Mouse (Mus musculus) adrenal gland, adult 2 months (tissue): ENCODE measurements around the gene Nkx1-2. TPM values are rescaled to one million over a fixed set of nuclear protein-coding genes. Genes with fewer than 3 reads are reported as not detected.

ENCODE experiments used
- DNase-seq: peaks from one replicate; pipeline ENCODE4 v3.0.0; 2021
- polyA plus RNA-seq: library from polyadenylated mRNA; depleted of rRNA; stranded (reverse); fragments of >200 nt; gene quantifications from 2 replicates; pipeline ENCODE4 v1.2.3, GENCODE M21; 2012; rRNA removed
- total RNA-seq, 2 experiments: library from RNA; stranded (reverse); gene quantifications; 2 replicates each; pipeline ENCODE4 v1.2.3; 2021

Nkx1-2 gene
- total and polyA plus RNA-seq, 3 experiments, result not detected

DNA sequence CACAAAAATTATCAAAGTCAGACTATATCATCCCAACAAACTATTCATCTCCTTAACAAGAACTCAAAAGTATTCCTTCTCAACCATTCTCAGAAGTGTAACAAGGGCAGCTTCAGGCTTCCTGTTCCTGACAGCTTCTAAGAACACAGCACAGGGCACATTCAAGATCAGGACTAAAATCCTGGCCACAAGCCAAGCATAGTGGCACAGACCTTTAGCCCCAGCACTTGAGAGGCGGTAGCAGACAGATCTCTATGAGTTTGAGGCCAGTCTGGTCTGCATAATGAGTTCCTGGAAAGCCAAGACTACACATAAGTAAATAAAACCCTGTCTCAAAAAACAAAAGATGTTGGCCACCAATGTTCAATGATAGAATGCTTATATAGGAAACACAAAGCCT, 33.6 kb downstream of the Nkx1-2 start:
- DNase-seq, result no peak

DNA sequence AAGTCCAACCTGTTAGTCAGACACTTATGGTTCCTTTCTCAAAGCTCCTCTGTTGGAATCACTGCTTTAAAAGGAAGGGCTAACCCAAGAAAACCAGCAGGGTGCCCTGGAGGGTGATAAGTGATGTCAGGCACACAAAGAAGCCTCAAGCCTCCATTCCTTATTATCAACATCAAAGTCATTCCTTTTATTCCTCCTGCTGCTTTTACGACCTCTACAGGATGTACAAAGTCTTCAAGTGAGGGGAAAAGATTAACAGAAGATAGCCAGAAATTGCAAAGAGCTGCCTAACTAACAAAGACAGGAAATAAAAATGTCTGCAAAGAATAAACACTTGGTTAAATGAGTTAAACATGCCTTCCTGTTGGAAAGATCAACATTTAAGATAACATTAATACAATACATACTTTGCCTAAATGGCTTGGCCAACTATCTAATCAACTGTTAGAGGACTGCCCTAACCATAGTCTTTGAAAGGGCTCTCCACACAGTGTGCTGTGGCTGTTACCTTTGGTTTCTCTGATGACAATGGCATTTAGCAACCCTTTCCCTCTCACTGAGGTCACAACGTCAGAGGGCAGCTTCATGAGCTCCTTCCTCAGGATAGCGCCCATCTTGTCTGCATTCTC, 40.2 kb downstream of the Nkx1-2 start:
- no peak for DNase-seq

DNA sequence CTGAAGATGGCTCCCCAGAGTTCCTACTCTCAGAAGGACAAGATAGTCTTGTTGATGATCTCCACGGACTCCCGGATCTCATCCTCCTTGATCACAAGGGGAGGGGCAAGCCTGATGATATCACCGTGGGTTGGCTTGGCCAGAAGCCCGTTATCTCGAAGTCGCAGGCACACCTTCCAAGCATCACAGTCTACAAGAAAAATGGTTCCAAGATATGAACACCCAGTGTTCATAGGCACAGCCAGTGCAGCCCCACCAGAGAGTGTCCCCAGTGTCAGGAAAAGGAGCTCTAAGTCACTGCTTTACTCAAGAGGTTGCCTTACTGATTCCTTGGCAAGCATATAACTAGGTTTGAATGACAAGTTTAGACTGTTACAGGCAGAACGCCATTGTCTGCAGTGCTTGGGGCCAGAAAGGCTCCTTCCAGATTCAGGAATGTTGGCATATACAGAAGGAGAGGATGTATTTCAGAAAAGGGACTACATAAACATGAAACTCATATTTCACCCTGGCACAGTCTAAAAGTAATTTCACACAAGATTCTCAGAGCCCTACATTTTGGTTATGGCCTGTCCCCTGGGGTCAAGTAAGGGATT, 41.2 kb downstream of the Nkx1-2 start:
- no peak for DNase-seq

DNA sequence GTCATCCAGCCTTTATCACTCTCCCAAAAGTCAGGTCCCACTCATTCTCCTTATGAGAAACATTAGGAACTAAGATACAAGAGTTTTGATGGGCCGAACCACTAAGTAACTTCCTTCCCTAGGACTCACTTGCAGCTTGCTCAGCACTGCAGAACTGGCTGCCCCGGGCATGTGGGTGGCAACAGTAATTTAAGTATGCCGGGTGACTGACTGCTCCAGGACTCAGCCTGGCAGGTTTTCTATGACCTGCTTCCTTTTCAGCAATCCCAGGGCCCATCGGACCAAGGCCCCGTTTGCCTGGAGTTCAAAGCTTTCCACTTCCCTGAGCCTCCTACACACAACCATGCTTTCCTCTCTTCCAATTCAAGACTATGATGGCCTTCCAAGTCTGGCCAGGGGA, 42.9 kb downstream of the Nkx1-2 start:
- DNase-seq, result no peak

DNA sequence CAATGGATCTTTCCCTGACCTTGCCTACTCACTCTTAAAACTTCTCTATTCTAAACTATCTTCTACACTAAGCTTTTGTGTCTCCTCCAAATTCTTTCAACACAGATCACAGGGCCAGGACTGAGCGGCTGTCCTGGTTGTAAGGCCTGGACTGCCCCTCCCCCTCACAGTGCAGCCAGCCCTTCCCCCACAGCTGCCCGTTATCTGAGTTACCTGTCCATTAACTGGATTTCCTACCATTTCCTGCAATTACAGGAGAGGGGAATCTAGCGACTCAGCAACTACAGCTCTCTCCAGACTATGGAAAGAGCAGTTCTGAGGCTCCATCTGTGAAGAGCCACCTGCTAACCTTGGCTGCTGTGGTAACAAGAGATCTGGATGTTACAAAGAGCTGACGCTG, 43.5 kb downstream of the Nkx1-2 start:
- DNase-seq, result no peak

DNA sequence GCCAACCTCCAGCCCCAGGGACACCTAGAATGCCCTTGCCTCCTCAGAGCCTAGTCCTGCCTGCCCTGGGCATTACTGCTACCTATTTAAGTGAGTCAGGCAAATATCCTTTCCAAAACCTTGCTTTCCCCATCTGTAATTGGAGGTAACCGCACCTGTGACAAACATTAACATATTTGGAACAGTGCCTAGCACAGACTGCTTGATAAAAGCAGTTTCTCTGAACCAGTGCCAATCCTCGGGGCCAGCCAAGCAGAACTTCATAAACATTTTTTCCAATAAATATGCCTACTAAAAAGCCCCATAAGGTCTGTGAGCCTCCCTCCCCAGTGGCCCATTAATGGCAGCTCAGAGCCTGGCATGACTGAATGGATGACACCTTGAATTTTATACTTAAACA, 45.3 kb downstream of the Nkx1-2 start:
- no peak for DNase-seq

DNA sequence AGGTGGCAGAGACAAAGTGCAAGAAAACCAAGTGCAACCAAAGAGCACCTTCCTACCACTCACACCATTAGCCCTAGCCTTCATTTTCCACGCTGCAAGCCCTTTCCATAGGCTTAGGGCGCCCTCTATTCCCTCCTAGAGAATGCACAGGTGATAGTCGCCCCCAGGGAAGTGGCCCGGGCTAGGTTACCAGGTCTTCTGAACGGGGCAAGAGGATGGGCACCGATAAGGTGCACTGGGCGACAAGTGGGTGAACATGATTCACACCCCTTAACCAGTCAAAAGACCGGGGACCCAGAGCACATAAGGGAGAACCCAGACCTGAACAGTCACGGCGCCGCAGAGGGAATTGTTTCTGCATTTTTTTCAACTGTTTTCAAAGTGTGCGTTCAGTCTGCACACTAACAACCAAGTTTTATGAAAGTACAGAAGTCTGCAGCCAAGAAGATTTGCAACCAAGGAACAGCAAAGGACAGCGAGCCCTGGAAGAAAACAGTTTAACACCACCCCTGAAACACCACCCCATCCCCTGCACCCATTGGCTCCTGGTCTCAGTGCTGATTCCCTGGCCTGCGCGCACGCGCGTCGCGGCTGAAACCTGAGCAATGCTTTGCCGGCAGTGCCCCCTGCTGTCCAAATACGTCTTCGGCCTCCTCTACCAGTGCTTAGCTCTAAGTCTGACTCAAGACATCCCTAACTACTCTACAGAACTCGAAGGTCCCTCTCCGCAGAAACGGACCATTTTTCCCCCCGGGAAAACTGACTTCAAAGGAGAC, 47.9 kb downstream of the Nkx1-2 start:
- DNase-seq, result peak; percentile 96

DNA sequence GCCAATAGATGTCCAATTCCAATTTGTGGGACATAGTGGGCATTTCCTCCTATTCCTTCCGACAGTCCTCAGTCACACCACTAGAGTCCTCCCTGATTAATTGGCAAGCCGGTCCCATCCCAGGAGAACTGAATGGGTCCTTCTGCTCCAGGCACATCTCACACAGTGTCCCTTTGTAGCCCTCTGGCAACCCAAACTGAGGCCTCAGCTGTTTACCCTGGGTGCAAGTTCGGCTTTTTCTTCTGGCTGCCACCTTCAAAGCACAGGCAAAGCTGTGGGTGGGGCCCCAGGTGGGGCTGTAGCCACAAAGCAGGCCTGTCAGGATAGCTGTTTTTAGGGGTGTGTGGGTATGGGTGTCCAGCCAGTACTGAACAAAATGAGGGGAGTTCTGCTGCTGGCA, 52.3 kb downstream of the Nkx1-2 start:
- no peak for DNase-seq

Other genes starting within 250 kb of the Nkx1-2 start
- 100 to 1,000 TPM in 1 of 2 experiments, 10 to 100 TPM in 1; 99.3 to 144 TPM for gene Oat, start 23.2 kb downstream of the Nkx1-2 start, total RNA-seq
- gene Oat, start 23.2 kb downstream of the Nkx1-2 start, polyA plus RNA-seq, result 87.9 and 111 TPM in 2 replicates
- 10 to 100 TPM; 23.0 to 25.2 TPM for gene Lhpp, start 11.0 kb upstream of the Nkx1-2 start, total RNA-seq
- gene Lhpp, start 11.0 kb upstream of the Nkx1-2 start, polyA plus RNA-seq, result 27.8 and 38.6 TPM in 2 replicates
- 10 to 100 TPM; 61.1 to 69.5 TPM for gene Fam53b, start 214.2 kb upstream of the Nkx1-2 start, total RNA-seq
- gene Fam53b, start 214.2 kb upstream of the Nkx1-2 start, polyA plus RNA-seq, result 97.5 and 140 TPM in 2 replicates